Mouse (Mus musculus) neutrophil, adult 83 days (primary cell): ENCODE data around the gene Rsph10b. TPM values are rescaled to one million over a fixed set of nuclear protein-coding genes. Genes with fewer than 3 reads are reported as not detected.

Source experiments
- total RNA-seq, 2 experiments: library from RNA; stranded (reverse); gene quantifications; one replicate each; pipeline ENCODE4 v1.2.4; 2023

Gene Rsph10b
- under 1 TPM in 1 of 2 experiments, not detected in 1; 0.22 TPM for total RNA-seq

DNA sequence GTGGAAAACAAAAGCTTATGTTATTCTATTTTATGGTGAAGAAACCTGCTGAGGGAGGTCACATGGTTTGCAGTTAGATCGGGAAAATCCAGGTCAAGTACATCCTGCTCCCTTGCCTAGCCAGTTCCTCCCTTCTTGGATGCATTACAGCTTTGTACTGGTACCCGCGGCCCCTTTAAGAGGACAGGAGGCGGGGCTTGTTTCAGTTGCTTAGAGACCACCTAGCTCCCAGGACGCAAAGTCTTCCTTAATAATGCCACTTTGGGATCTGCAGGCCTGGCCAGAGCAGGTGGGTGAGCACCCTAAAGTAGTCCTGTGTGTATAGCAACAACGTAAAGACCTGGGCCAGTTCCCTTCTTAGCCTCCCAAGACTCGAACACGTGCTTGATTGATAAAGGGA lies at the start of gene Rsph10b:
Gene Rsph10b, plus strand, starts transcription at position 205 of the 400 bp plus-strand sequence.

DNA sequence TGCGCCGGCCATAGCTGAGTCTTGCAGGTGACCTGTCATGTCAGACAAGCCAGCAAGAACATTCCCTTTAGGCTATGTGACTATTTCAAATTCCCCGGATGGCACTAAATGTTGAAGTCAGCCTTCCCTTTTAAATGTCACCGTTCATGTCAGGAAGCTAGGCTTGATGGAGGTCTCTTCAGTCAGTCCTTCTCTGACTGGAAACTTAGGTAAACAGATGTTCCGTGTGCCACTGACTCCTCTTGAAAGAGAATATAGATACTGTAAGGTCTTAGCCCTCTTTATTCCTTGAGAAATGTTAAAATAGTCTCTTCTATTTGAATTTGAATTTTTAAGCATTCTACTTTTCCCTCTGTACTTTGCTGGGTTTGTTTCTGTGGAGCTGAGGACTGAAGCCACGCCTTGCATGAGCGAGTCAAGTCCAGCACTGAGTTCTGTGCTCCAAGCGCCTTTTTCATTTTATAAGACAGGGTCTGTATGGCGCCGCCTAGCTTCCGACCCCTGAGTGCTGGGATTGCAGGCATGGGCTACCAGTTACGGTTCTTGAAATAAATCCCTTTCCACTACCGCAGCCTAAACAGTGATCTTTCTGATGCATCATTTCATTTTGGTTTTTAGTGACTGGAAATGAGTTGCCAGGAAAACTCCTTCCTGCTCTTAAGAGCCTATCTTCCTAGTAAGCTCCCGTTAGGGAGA lies 35.1 kb upstream of the Rsph10b start, which contains the start of gene Ankrd61:
Gene Ankrd61, minus strand, starts transcription at position 51 of the 696 bp plus-strand sequence.

DNA sequence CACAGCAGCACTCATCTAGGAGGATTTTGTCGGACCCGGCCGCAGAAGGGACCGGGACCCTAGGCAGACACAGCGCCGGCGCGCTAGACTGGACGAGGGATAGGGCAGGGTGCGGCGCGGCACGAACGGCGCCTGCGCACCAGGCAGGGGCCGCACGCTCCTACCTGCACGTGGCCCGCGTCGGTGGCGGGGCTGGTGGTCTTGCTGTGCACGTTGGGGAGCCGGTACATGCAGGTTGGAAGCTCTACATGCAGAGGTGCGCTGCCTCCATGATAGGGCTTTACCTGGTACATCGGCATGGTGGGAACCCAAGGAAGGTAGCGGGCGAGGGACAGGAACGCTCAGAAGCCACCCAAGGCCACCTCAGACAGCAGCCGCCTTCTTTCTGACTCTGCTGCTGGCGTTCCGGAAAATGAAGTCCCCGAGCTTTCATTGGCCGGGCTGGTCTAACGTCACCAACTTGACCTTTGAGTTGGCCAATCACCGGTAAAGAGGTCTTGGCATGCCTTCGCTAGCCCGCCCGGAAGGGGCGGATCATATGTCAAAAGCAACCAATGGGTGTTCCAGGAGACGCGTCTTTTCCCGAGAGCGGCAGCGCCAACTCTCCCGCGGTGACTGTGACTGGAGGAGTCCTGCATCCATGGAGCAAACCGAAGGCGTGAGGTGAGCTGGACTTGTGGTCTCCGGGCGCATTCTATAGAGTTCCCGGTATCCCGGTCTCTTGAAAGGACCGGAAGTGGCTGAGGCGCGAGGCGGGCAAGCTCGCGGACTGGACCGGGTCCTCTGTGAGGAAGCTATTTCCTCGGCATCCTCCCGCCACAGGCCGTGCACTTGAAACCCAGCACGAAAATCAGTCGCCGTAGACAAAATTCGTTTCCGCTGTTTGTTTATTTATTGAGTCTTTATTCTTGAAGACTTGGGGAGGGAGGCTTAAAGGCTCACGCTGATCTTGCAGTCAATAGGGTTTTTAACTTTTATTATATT lies 23.1 kb upstream of the Rsph10b start, which contains the start of the genes Aimp2 and Pms2:
Gene Aimp2, minus strand, starts transcription at position 431 of the 984 bp plus-strand sequence.
Gene Pms2, plus strand, starts transcription at position 548 of the 984 bp plus-strand sequence.

DNA sequence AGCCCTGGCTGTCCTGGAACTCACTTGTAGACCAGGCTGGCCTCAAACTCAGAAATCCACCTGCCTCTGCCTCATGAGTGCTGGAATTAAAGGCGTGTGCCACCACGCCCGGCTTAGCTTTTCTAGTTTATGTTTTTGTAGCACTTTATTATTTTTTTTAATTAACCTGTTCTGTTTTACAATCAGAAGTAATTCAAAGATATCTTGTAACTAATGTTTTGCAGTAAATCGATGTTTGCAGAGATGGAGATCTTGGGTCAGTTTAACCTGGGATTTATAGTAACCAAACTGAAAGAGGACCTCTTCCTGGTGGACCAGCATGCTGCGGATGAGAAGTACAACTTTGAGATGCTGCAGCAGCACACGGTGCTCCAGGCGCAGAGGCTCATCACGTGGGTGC lies 5.0 kb upstream of the Rsph10b start, which contains the start of gene Gm42421:
Gene Gm42421, plus strand, starts transcription at position 301 of the 400 bp plus-strand sequence.

DNA sequence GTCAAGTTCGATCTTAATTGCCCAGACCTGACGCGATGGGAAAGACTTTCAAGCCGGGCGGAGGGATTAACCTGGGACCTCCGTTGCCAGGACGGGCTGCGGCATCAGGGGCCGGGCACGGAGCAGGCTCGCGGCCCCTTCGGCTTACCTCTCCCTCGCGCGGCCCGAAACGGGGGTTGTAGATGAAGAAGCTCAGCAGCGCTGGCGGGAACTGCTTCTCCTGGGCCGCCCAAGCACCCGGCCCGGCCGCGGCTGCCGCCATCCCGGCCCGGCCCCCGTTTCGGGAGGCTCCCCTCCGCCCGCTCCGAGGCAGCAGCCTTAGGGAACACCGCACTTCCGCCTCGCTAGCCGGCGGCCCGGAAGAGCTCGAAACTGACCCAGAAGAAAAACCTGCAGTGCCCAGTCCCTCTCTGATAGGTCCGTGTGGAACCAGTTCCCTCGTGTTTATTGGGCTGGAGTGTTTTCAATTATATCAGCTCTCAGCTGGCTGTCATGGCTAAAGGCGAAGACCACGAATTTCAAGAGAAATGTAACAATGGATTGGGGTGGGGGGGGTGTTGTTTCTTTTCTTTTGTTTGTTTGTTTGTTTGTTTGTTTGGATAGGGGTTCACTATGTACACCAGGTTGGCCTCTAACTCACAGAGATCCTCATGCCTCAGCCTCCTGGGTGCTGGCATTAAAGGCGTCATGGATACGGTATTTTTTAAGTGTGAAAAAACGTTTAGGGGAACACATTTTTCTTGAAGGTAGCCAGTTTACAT lies 81.9 kb downstream of the Rsph10b start, which contains the start of gene Ccz1:
Gene Ccz1, minus strand, starts transcription at position 327 of the 761 bp plus-strand sequence.

DNA sequence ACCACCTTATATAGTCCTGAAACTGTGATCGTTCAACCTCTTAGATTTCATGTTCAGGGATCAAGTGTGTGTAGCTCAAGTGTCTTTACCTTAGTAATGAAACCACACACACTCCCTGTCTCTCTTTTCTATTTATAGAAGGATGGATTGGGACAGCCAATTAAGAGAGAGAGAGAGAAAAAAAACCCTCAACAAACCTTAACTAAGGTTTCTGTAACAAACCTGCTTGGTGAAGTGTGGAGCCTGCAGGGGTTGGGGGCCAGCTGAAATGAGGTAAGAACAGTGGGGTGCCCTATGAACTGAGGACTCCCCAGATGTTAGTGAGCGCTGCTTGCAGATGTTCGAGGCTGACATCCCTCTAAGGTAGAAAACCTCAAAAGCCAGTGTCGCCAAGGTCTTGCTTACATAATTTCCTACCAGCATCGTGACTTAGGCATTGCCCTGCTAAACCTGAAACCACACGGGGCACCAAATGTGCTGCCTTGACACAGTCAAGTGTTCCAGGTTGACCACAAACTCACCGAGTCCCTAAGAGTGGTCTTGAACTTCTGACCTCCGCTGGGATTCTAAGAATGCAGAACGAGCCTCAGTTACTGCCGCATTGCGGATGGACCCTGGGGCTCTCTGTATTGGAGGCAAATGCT lies 93.9 kb downstream of the Rsph10b start, which contains the start of gene Ocm:
Gene Ocm, minus strand, starts transcription at position 51 of the 644 bp plus-strand sequence.

Other genes starting within 250 kb of the Rsph10b start
- gene Usp42, start 200.8 kb upstream of the Rsph10b start, total RNA-seq: 10 to 100 TPM; 11.5 to 15.5 TPM
- 10 to 100 TPM; 44.4 to 47.5 TPM for gene Eif2ak1, start 115.2 kb upstream of the Rsph10b start, total RNA-seq
- not detected for gene Ankrd61, start 35.4 kb upstream of the Rsph10b start, total RNA-seq
- gene Aimp2, start 23.2 kb upstream of the Rsph10b start, total RNA-seq: 10 to 100 TPM in 1 of 2 experiments, 1 to 10 TPM in 1; 9.5 to 11.9 TPM
- gene Pms2, start 23.1 kb upstream of the Rsph10b start, total RNA-seq: 10 to 100 TPM; 10.2 to 12.2 TPM
- gene Gm42421, start 4.9 kb upstream of the Rsph10b start, total RNA-seq: not detected
- gene Ccz1, start 81.8 kb downstream of the Rsph10b start, total RNA-seq: 10 to 100 TPM; 48.8 to 49.8 TPM
- not detected for gene Ocm, start 93.6 kb downstream of the Rsph10b start, total RNA-seq
- 10 to 100 TPM; 56.0 to 56.4 TPM for gene Lmtk2, start 167.4 kb downstream of the Rsph10b start, total RNA-seq